Mouse (Mus musculus): ENCODE data around the gene Fkbpl.

DNA sequence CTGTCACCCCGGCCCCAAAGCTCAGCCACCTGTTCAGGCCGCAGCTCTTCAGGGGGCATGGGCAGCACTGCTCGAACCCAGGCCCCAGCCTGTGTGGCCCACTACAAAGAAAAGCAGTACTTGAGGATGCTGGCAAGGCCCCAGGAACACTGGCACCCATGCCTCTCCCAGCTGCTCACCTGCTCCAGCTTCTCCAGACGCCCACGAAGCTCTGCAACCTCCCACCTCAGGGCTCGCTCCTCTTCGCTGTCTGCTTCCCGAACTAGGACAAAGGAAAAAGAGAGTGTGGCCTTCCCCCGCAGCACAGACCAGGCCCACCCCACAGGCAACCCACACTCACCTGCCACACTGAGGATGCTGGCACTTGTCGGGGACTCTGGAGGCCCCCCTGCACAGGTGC lies 30.7 kb upstream of the Fkbpl start:
- no peak for TF ChIP-seq POLR2A (IDR thresholded peaks at IDR 0.05; ENCODE audit: borderline replicate concordance, extremely low read depth, low read depth, low read length)
- TF ChIP-seq CTCF (IDR thresholded peaks at IDR 0.05; ENCODE audit: insufficient read depth, low read length) = no peak
